Mouse (Mus musculus) heart, postnatal 0 days (tissue): Measurements from ENCODE around the gene Svbp. TPM values are rescaled to one million over a fixed set of nuclear protein-coding genes. Genes with fewer than 3 reads are reported as not detected.
A peak's percentile ranks its signal among the peaks of the same experiment; 100 is the strongest.

Experiments
- ATAC-seq: fragments of 200-750 bp; cut with Nextera tagmentation; 2 replicates; pipeline ENCODE4 v1.8.0; 2017; ENCODE audit warnings: low read depth, moderate number of reproducible peaks, moderate library complexity; ENCODE audit not compliant: insufficient read depth
- DNase-seq: peaks from one replicate; pipeline ENCODE4 v3.0.0-alpha.2; 2016; ENCODE audit warnings: low spot score
- H3K27ac ChIP-seq: fragments of 300-500 bp; sonication (generic); 2 replicates; pipeline ENCODE4 v1.5.1; 2014; ENCODE audit warnings: low read depth, mild to moderate bottlenecking
- H3K27me3 ChIP-seq: fragments of 300-500 bp; sonication (generic); 2 replicates; pipeline ENCODE4 v1.6.1; 2014; ENCODE audit warnings: low read length, mixed read lengths; ENCODE audit not compliant: control insufficient read depth, insufficient read depth
- H3K36me3 ChIP-seq: fragments of 300-500 bp; sonication (generic); replicated peaks from 2 replicates; pipeline ENCODE4 v1.6.1; 2014; ENCODE audit warnings: low read length, mixed read lengths; ENCODE audit not compliant: control insufficient read depth, insufficient read depth
- H3K4me1 ChIP-seq: fragments of 300-500 bp; sonication (generic); 2 replicates; pipeline ENCODE4 v1.6.1; 2014; ENCODE audit warnings: antibody characterized with exemption; ENCODE audit not compliant: control insufficient read depth, insufficient read depth
- H3K4me2 ChIP-seq: fragments of 300-500 bp; sonication (generic); 2 replicates; pipeline ENCODE4 v1.6.1; 2014; ENCODE audit warnings: low read depth, mild to moderate bottlenecking, low read length, moderate library complexity
- H3K4me3 ChIP-seq: fragments of 300-500 bp; sonication (generic); 2 replicates; pipeline ENCODE4 v1.5.1; 2014; ENCODE audit warnings: low read depth, low read length
- H3K9ac ChIP-seq: fragments of 300-500 bp; sonication (generic); replicated peaks from 2 replicates; pipeline ENCODE4 v1.6.1; 2014; ENCODE audit warnings: low read depth, low read length, mixed read lengths
- H3K9me3 ChIP-seq: fragments of 300-500 bp; sonication (generic); replicated peaks from 2 replicates; pipeline ENCODE4 v1.6.1; 2016; ENCODE audit warnings: low read length; ENCODE audit not compliant: control insufficient read depth
- CTCF ChIP-seq: IDR thresholded peaks from 2 replicates; pipeline ENCODE4 v1.5.1; 2016; ENCODE audit warnings: antibody characterized with exemption, control low read depth, low read depth
- EP300 ChIP-seq: IDR thresholded peaks from 2 replicates; pipeline ENCODE4 v1.6.1; 2016; ENCODE audit warnings: antibody characterized with exemption, low read depth
- WGBS: fragments of 180-500 bp; shearing (Covaris S2); extraction: QIAGEN DNeasy Blood & Tissue Kit; methylation state at CpG from one replicate; pipeline ENCODE4 v1.1.7; 2014; 5-methylcytosine and 5-hydroxymethylcytosine counted together
- polyA plus RNA-seq: library from polyadenylated mRNA; unstranded; fragments of >200 nt; fragmentation: Nextera tagmentation; extraction: Ambion mirVana; gene quantifications from 2 replicates; pipeline ENCODE4 v1.2.1, GENCODE M21; 2015
- total RNA-seq: library from RNA; depleted of rRNA; stranded (reverse); fragments of >200 nt; gene quantifications from 2 replicates; pipeline ENCODE4 v1.2.3, GENCODE M21; 2014; ENCODE audit warnings: low replicate concordance

Svbp gene
- total and polyA plus RNA-seq, 2 experiments from 2014 or later: 33.2 to 129 TPM

GRCm38 (mm10) chr4:119185771-119186170, 9.3 kb upstream of the Svbp start:
- WGBS: 72% methylated on average over 4 of the region's 4 CpGs
- ATAC-seq (no peak), DNase-seq (no peak)
- no peak overlapping the region for H3K9ac ChIP-seq
- TF ChIP-seq CTCF (no peak), EP300 (no peak)
- H3K4me3 ChIP-seq: no peak overlapping the region
- no peaks in the 10 kb centered on the region for H3K27me3 ChIP-seq
- H3K36me3 ChIP-seq: no peaks in the 10 kb centered on the region
- no peak overlapping the region for H3K27ac ChIP-seq
- H3K9me3 ChIP-seq: no peaks in the 10 kb centered on the region
- no peaks in the 10 kb centered on the region for H3K4me1 ChIP-seq
- no peak overlapping the region for H3K4me2 ChIP-seq

GRCm38 (mm10) chr4:119188060-119188785, 6.9 kb upstream of the Svbp start:
- Histone ChIP-seq H3K4me1 (no peaks in the 10 kb centered on the region), H3K27me3 (no peaks in the 10 kb centered on the region), H3K9me3 (no peaks in the 10 kb centered on the region), H3K4me2 (peak overlapping the region; percentile 15; the same call in 1 of the 2 replicates), H3K36me3 (no peaks in the 10 kb centered on the region), H3K9ac (no peak overlapping the region), H3K27ac (no peak overlapping the region), H3K4me3 (no peak overlapping the region)
- TF ChIP-seq EP300: no peak
- TF ChIP-seq CTCF: peak; percentile 49
- DNase-seq (peak; percentile 38), ATAC-seq (peak; percentile 55; the same call in 1 of the 2 replicates)
- WGBS: 31% methylated on average over 11 of the region's 11 CpGs

- 83% methylated on average over 6 of the region's 6 CpGs for WGBS
- DNase-seq: no peak
- Histone ChIP-seq H3K9me3 (no peaks in the 10 kb centered on the region), H3K4me3 (no peak overlapping the region), H3K36me3 (no peaks in the 10 kb centered on the region), H3K4me1 (no peaks in the 10 kb centered on the region), H3K27ac (no peak overlapping the region), H3K27me3 (no peaks in the 10 kb centered on the region), H3K9ac (no peak overlapping the region), H3K4me2 (no peak overlapping the region)
- TF ChIP-seq EP300: no peak
- no peak for TF ChIP-seq CTCF
- ATAC-seq: no peak
These were observed 5.7 kb upstream of the Svbp start for GRCm38 (mm10) chr4:119189392-119189791.

- no peak within 1 kb of the TSS for H3K9ac ChIP-seq
- TF ChIP-seq EP300 (no peak), CTCF (no peak)
- no peak for DNase-seq
- no peaks in the 10 kb centered on the region for H3K4me1 ChIP-seq
- no peak within 1 kb of the TSS for H3K4me3 ChIP-seq
- no peaks in the 10 kb centered on the region for H3K27me3 ChIP-seq
- H3K27ac ChIP-seq: no peak within 1 kb of the TSS
- H3K9me3 ChIP-seq: no peaks in the 10 kb centered on the region
- 67% methylated on average over 6 of the region's 6 CpGs for WGBS
- H3K36me3 ChIP-seq: no peaks in the 10 kb centered on the region
- ATAC-seq: no peak
- no peak within 1 kb of the TSS for H3K4me2 ChIP-seq
These were observed 5.2 kb upstream of the Svbp start, which contains the start of gene Ermap for GRCm38 (mm10) chr4:119189864-119190263. Gene Ermap, minus strand, starts transcription at chr4:119190011.

GRCm38 (mm10) chr4:119190618-119191017, 4.5 kb upstream of the Svbp start:
- no peak for ATAC-seq
- Histone ChIP-seq H3K4me2 (no peak overlapping the region), H3K27me3 (no peaks in the 10 kb centered on the region), H3K9ac (no peak overlapping the region), H3K4me3 (no peak overlapping the region), H3K27ac (no peak overlapping the region), H3K9me3 (no peaks in the 10 kb centered on the region), H3K4me1 (peaks cover under 1% of the 10 kb centered on the region; the same call in 1 of the 2 replicates), H3K36me3 (no peaks in the 10 kb centered on the region)
- TF ChIP-seq EP300: no peak
- no peak for DNase-seq
- WGBS: 68% methylated on average over 8 of the region's 8 CpGs

- Histone ChIP-seq H3K4me3 (no peak overlapping the region), H3K4me2 (no peak overlapping the region), H3K36me3 (no peaks in the 10 kb centered on the region), H3K4me1 (peaks cover 7% of the 10 kb centered on the region), H3K9ac (no peak overlapping the region), H3K9me3 (no peaks in the 10 kb centered on the region), H3K27me3 (no peaks in the 10 kb centered on the region), H3K27ac (no peak overlapping the region)
- ATAC-seq: no peak
- no peak for DNase-seq
- no peak for TF ChIP-seq EP300
- TF ChIP-seq CTCF: no peak
- WGBS: 67% methylated on average over 3 of the region's 3 CpGs
These were observed 3.8 kb upstream of the Svbp start for GRCm38 (mm10) chr4:119191273-119191672.
